In genomic region chr4:63633181-63633580, GRCm38 (mm10) we compare ENCODE assay signal across 22 mouse cellular contexts. TPM values are rescaled to one million over a fixed set of nuclear protein-coding genes. Genes with fewer than 3 reads are reported as not detected.
"Had no signal": no experiment of that assay in that cellular context is flagged by ENCODE, and none has a peak within 500 bp of the region (broad histone marks: within the 10 kb centered on the region; RNA-seq: fewer than 3 reads in every experiment).

No protein-coding gene starts in this region.

- DNase-seq: left cerebral cortex, postnatal 4 days; liver; liver, embryonic 13.5 days; liver, postnatal 0 days; lung, adult 18-20 months; lung, adult 2 months; lung, embryonic 14.5 days; lung, postnatal 10 days; lung, postnatal 14 days; lung, postnatal 36 days; lung, postnatal 4 days; midbrain, embryonic 14.5 days had no signal

RNA-seq across cellular contexts. Expression of gene Tex48, which starts 11.0 kb away (rescaled TPM):
- total RNA-seq: left cerebral cortex, postnatal 10 days; left cerebral cortex, postnatal 14 days; left cerebral cortex, postnatal 25 days; left cerebral cortex, postnatal 36 days; left cerebral cortex, postnatal 4 days; liver, adult 2 months; megakaryocyte progenitor cell, adult 5-6 weeks; megakaryocyte, adult 5-6 weeks; megakaryocyte-erythroid progenitor cell, adult 5-6 weeks; midbrain, postnatal 0 days; monocyte, adult 5-6 weeks had no signal

RNA-seq across cellular contexts. Expression of gene Gm11213, which starts 28.1 kb away (rescaled TPM):
- total RNA-seq: left cerebral cortex, postnatal 10 days; left cerebral cortex, postnatal 14 days; left cerebral cortex, postnatal 25 days; left cerebral cortex, postnatal 36 days; left cerebral cortex, postnatal 4 days; liver, adult 2 months; megakaryocyte progenitor cell, adult 5-6 weeks; megakaryocyte, adult 5-6 weeks; megakaryocyte-erythroid progenitor cell, adult 5-6 weeks; midbrain, postnatal 0 days; monocyte, adult 5-6 weeks had no signal

RNA-seq across cellular contexts. Expression of gene Gm11214, which starts 30.0 kb away (rescaled TPM):
- total RNA-seq: left cerebral cortex, postnatal 10 days; left cerebral cortex, postnatal 14 days; left cerebral cortex, postnatal 25 days; left cerebral cortex, postnatal 36 days; left cerebral cortex, postnatal 4 days; liver, adult 2 months; megakaryocyte progenitor cell, adult 5-6 weeks; megakaryocyte, adult 5-6 weeks; megakaryocyte-erythroid progenitor cell, adult 5-6 weeks; midbrain, postnatal 0 days; monocyte, adult 5-6 weeks had no signal
